Mouse (Mus musculus) embryonic facial prominence, embryonic 11.5 days (tissue): ENCODE measurements around the gene Zfp37. TPM values are rescaled to one million over a fixed set of nuclear protein-coding genes. Genes with fewer than 3 reads are reported as not detected.

Experiments
- ATAC-seq: fragments of 200-750 bp; cut with Nextera tagmentation; replicated peaks from 2 replicates; pipeline ENCODE4 v1.8.0; 2017; ENCODE audit warnings: low read depth; ENCODE audit not compliant: insufficient number of reproducible peaks, low FRiP score, low TSS enrichment
- DNase-seq: peaks from one replicate; pipeline ENCODE4 v3.0.0-alpha.2; 2015; ENCODE audit warnings: low spot score
- H3K27ac ChIP-seq: fragments of 300-500 bp; sonication (generic); replicated peaks from 2 replicates; pipeline ENCODE4 v1.5.1; 2014; ENCODE audit warnings: mild to moderate bottlenecking, low read depth, low read length, control low read depth
- H3K27me3 ChIP-seq: fragments of 300-500 bp; sonication (generic); 2 replicates; pipeline ENCODE4 v1.6.1; 2014; ENCODE audit warnings: mild to moderate bottlenecking, low read length, moderate library complexity, mixed read lengths; ENCODE audit not compliant: control insufficient read depth, insufficient read depth
- H3K36me3 ChIP-seq: fragments of 300-500 bp; sonication (generic); replicated peaks from 2 replicates; pipeline ENCODE4 v1.6.1; 2014; ENCODE audit warnings: low read depth, mild to moderate bottlenecking, low read length, moderate library complexity, mixed read lengths; ENCODE audit not compliant: control insufficient read depth, insufficient read depth
- H3K4me1 ChIP-seq: fragments of 300-500 bp; sonication (generic); 2 replicates; pipeline ENCODE4 v1.6.1; 2014; ENCODE audit warnings: low read length, mixed read lengths; ENCODE audit not compliant: control insufficient read depth, insufficient read depth
- H3K4me2 ChIP-seq: fragments of 300-500 bp; sonication (generic); 2 replicates; pipeline ENCODE4 v1.6.1; 2014; ENCODE audit warnings: low read depth, mild to moderate bottlenecking, control low read depth, low read length, moderate library complexity
- H3K4me3 ChIP-seq: fragments of 300-500 bp; sonication (generic); 2 replicates; pipeline ENCODE4 v1.5.1; 2014; ENCODE audit warnings: low read depth, low read length, control low read depth
- H3K9ac ChIP-seq: fragments of 300-500 bp; sonication (generic); replicated peaks from 2 replicates; pipeline ENCODE4 v1.6.1; 2014; ENCODE audit warnings: mild to moderate bottlenecking, control low read depth, low read length
- H3K9me3 ChIP-seq: fragments of 300-500 bp; sonication (generic); replicated peaks from 2 replicates; pipeline ENCODE4 v1.6.1; 2016; ENCODE audit warnings: mild to moderate bottlenecking, low read length, inconsistent platforms, mixed read lengths; ENCODE audit not compliant: control insufficient read depth
- WGBS: fragments of 180-500 bp; shearing (Covaris S2); extraction: QIAGEN DNeasy Blood & Tissue Kit; methylation state at CpG from one replicate; pipeline ENCODE4 v1.1.7; 2014; 5-methylcytosine and 5-hydroxymethylcytosine counted together
- polyA plus RNA-seq: library from polyadenylated mRNA; unstranded; fragments of >200 nt; fragmentation: Nextera tagmentation; extraction: Ambion mirVana; gene quantifications from 2 replicates; pipeline ENCODE4 v1.2.1, GENCODE M21; 2014

Gene Zfp37
- polyA plus RNA-seq, 1 experiment from 2014 or later, result 28.3 TPM

- Histone ChIP-seq H3K4me1 (no peaks in the 10 kb centered on the region), H3K27me3 (no peaks in the 10 kb centered on the region), H3K27ac (no peak overlapping the region), H3K4me3 (no peak overlapping the region), H3K36me3 (no peaks in the 10 kb centered on the region), H3K9me3 (no peaks in the 10 kb centered on the region), H3K9ac (no peak overlapping the region), H3K4me2 (no peak overlapping the region)
- DNase-seq, result no peak
- no peak for ATAC-seq
- 32% methylated on average over 4 of the region's 4 CpGs for WGBS
These were observed 17.5 kb upstream of the Zfp37 start for GRCm38 (mm10) chr4:62248328-62248727.

GRCm38 (mm10) chr4:62240586-62240985 lies 9.7 kb upstream of the Zfp37 start:
- no peak overlapping the region for H3K4me3 ChIP-seq
- no peaks in the 10 kb centered on the region for H3K9me3 ChIP-seq
- no peak overlapping the region for H3K9ac ChIP-seq
- DNase-seq, result no peak
- 64% methylated on average over 6 of the region's 6 CpGs for WGBS
- no peak overlapping the region for H3K4me2 ChIP-seq
- H3K4me1 ChIP-seq, result no peaks in the 10 kb centered on the region
- H3K27ac ChIP-seq, result no peak overlapping the region
- ATAC-seq, result no peak
- no peaks in the 10 kb centered on the region for H3K27me3 ChIP-seq
- no peaks in the 10 kb centered on the region for H3K36me3 ChIP-seq

GRCm38 (mm10) chr4:62230153-62230552 lies 694 bp downstream of the Zfp37 start:
- 70% methylated on average over 1 of the region's 1 CpGs for WGBS
- Histone ChIP-seq H3K27me3 (no peaks in the 10 kb centered on the region), H3K36me3 (no peaks in the 10 kb centered on the region), H3K27ac (no peak overlapping the region), H3K9me3 (no peaks in the 10 kb centered on the region), H3K4me3 (no peak overlapping the region), H3K4me1 (no peaks in the 10 kb centered on the region), H3K4me2 (no peak overlapping the region), H3K9ac (no peak overlapping the region)
- DNase-seq (no peak), ATAC-seq (no peak)

GRCm38 (mm10) chr4:62229448-62229847 lies 1.4 kb downstream of the Zfp37 start:
- peak; percentile 4 for DNase-seq
- Histone ChIP-seq H3K4me2 (no peak overlapping the region), H3K9ac (no peak overlapping the region), H3K27me3 (no peaks in the 10 kb centered on the region), H3K4me3 (no peak overlapping the region), H3K4me1 (no peaks in the 10 kb centered on the region), H3K9me3 (no peaks in the 10 kb centered on the region), H3K27ac (no peak overlapping the region), H3K36me3 (no peaks in the 10 kb centered on the region)
- 92% methylated on average over 7 of the region's 7 CpGs for WGBS
- no peak for ATAC-seq

- Histone ChIP-seq H3K36me3 (no peaks in the 10 kb centered on the region), H3K4me1 (no peaks in the 10 kb centered on the region), H3K27me3 (no peaks in the 10 kb centered on the region), H3K4me3 (no peak overlapping the region), H3K4me2 (no peak overlapping the region), H3K9me3 (no peaks in the 10 kb centered on the region), H3K9ac (no peak overlapping the region), H3K27ac (no peak overlapping the region)
- DNase-seq, result peak; percentile 58
- no peak for ATAC-seq
- 35% methylated on average over 10 of the region's 10 CpGs for WGBS
These were observed 2.5 kb downstream of the Zfp37 start for GRCm38 (mm10) chr4:62228391-62228790.

GRCm38 (mm10) chr4:62213490-62213889 lies 17.4 kb downstream of the Zfp37 start:
- Histone ChIP-seq H3K27me3 (no peaks in the 10 kb centered on the region), H3K4me2 (no peak overlapping the region), H3K27ac (no peak overlapping the region), H3K4me1 (no peaks in the 10 kb centered on the region), H3K9me3 (no peaks in the 10 kb centered on the region), H3K9ac (no peak overlapping the region), H3K4me3 (no peak overlapping the region), H3K36me3 (no peaks in the 10 kb centered on the region)
- DNase-seq, result no peak
- no peak for ATAC-seq
- WGBS, result 82% methylated on average over 2 of the region's 2 CpGs

- Histone ChIP-seq H3K9me3 (no peaks in the 10 kb centered on the region), H3K36me3 (no peaks in the 10 kb centered on the region), H3K4me3 (no peak overlapping the region), H3K4me2 (no peak overlapping the region), H3K9ac (no peak overlapping the region), H3K27me3 (no peaks in the 10 kb centered on the region), H3K4me1 (no peaks in the 10 kb centered on the region), H3K27ac (no peak overlapping the region)
- 42% methylated on average over 4 of the region's 4 CpGs for WGBS
- DNase-seq (no peak), ATAC-seq (no peak)
These were observed 20.8 kb downstream of the Zfp37 start for GRCm38 (mm10) chr4:62210035-62210434.

- ATAC-seq (peak; percentile 34), DNase-seq (no peak)
- peak overlapping the region; percentile 68 for H3K27ac ChIP-seq
- peak overlapping the region; percentile 50 for H3K4me2 ChIP-seq
- H3K27me3 ChIP-seq, result no peaks in the 10 kb centered on the region
- peak overlapping the region; percentile 62 for H3K4me3 ChIP-seq
- no peaks in the 10 kb centered on the region for H3K9me3 ChIP-seq
- peak overlapping the region; percentile 86 for H3K9ac ChIP-seq
- H3K4me1 ChIP-seq, result no peaks in the 10 kb centered on the region
- WGBS, result 6% methylated on average over 19 of the region's 19 CpGs
- no peaks in the 10 kb centered on the region for H3K36me3 ChIP-seq
These were observed 22.0 kb downstream of the Zfp37 start for GRCm38 (mm10) chr4:62208696-62209380.
